Mouse (Mus musculus) testis, adult 2 months (tissue): ENCODE data around the gene Lag3.

ENCODE experiments used
- CTCF ChIP-seq: fragments of 200-500 bp; IDR thresholded peaks from 2 replicates; pipeline ENCODE4 v1.5.1; 2012; ENCODE audit warnings: low read depth, mild to moderate bottlenecking, inconsistent platforms, low read length, moderate library complexity; ENCODE audit not compliant: control insufficient read depth, insufficient read depth, insufficient replicate concordance
- POLR2A ChIP-seq: fragments of 200-500 bp; IDR thresholded peaks from 2 replicates; pipeline ENCODE4 v1.6.1; 2012; ENCODE audit warnings: low read depth, mild to moderate bottlenecking, inconsistent platforms, low read length, moderate library complexity; ENCODE audit not compliant: control insufficient read depth

GRCm38 (mm10) chr6:124925173-124925793, 13.8 kb upstream of the Lag3 start:
- TF ChIP-seq CTCF (no peak), POLR2A (no peak)
